Mouse (Mus musculus): ENCODE measurements around the gene Kif17. TPM values are rescaled to one million over a fixed set of nuclear protein-coding genes. Genes with fewer than 3 reads are reported as not detected.
"Not testable (repeated sequence)": the region's sequence is repeated elsewhere in the genome, so short reads cannot be mapped to it uniquely, and the experiment has no call there.

The Kif17 gene
- total RNA-seq, 2 experiments from 2014 or later = 8.5 to 9.3 TPM

- intact Hi-C loops (cut with DNase I) = loop anchor here (10.0 kb wide), 1 partner anchor 347 kb away; no protein-coding TSS in a partner anchor
- DNase-seq = no peak
Measured at GRCm38 (mm10) chr4:138311595-138311994, 61.4 kb downstream of the Kif17 start.

- intact Hi-C loops (cut with DNase I) = loop anchor here (10.0 kb wide), 1 partner anchor 347 kb away; no protein-coding TSS in a partner anchor
Measured at GRCm38 (mm10) chr4:138312105-138312504, 61.9 kb downstream of the Kif17 start.

GRCm38 (mm10) chr4:138313021-138313420 is 62.8 kb downstream of the Kif17 start:
- intact Hi-C loops (cut with DNase I) = loop anchor here (10.0 kb wide), 1 partner anchor 348 kb away; no protein-coding TSS in a partner anchor
- no peak for DNase-seq

More at GRCm38 (mm10) chr4:138312105-138312504, 61.9 kb downstream of the Kif17 start:
- DNase-seq = no peak

GRCm38 (mm10) chr4:138313795-138314194 is 63.6 kb downstream of the Kif17 start:
- no peak for DNase-seq
- intact Hi-C loops (cut with DNase I) = loop anchor here (10.0 kb wide), 1 partner anchor 349 kb away; no protein-coding TSS in a partner anchor

GRCm38 (mm10) chr4:138315781-138316180 is 65.5 kb downstream of the Kif17 start:
- DNase-seq = no peak
- intact Hi-C loops (cut with DNase I) = loop anchor here (10.0 kb wide), 1 partner anchor 351 kb away; no protein-coding TSS in a partner anchor

- no peak for DNase-seq
- intact Hi-C loops (cut with DNase I) = loop anchor here (10.0 kb wide), 1 partner anchor 352 kb away; no protein-coding TSS in a partner anchor
Measured at GRCm38 (mm10) chr4:138316369-138316768, 66.1 kb downstream of the Kif17 start.

- intact Hi-C loops (cut with DNase I) = loop anchor here (2.0 to 10.0 kb wide), 2 partner anchors 108 to 354 kb away; no protein-coding TSS in a partner anchor
- peak; percentile 61 for DNase-seq
Measured at GRCm38 (mm10) chr4:138318509-138319266, 68.5 kb downstream of the Kif17 start.

GRCm38 (mm10) chr4:138319508-138319907 is 69.3 kb downstream of the Kif17 start:
- intact Hi-C loops (cut with DNase I) = loop anchor here (2.0 to 10.0 kb wide), 2 partner anchors 107 to 355 kb away; no protein-coding TSS in a partner anchor
- DNase-seq = peak; percentile 86

- intact Hi-C loops (cut with DNase I) = no loop called here
Measured at GRCm38 (mm10) chr4:138320711-138321110, 70.5 kb downstream of the Kif17 start.

GRCm38 (mm10) chr4:138321488-138321887 is 71.3 kb downstream of the Kif17 start:
- intact Hi-C loops (cut with DNase I) = no loop called here
- no peak for DNase-seq

More at GRCm38 (mm10) chr4:138320711-138321110, 70.5 kb downstream of the Kif17 start:
- no peak for DNase-seq

- intact Hi-C loops (cut with DNase I) = no loop called here
- DNase-seq = no peak
Measured at GRCm38 (mm10) chr4:138322692-138323091, 72.5 kb downstream of the Kif17 start.

GRCm38 (mm10) chr4:138323753-138324152 is 73.5 kb downstream of the Kif17 start:
- DNase-seq = no peak
- intact Hi-C loops (cut with DNase I) = no loop called here

GRCm38 (mm10) chr4:138324451-138324850 is 74.2 kb downstream of the Kif17 start:
- intact Hi-C loops (cut with DNase I) = no loop called here
- DNase-seq = no peak

- intact Hi-C loops (cut with DNase I) = no loop called here
- DNase-seq = peak; percentile 93
Measured at GRCm38 (mm10) chr4:138325466-138326076, 75.3 kb downstream of the Kif17 start.

- intact Hi-C loops (cut with DNase I) = no loop called here
- peak; percentile 90 for DNase-seq
Measured at GRCm38 (mm10) chr4:138326077-138326695, 76.0 kb downstream of the Kif17 start, which contains the start of gene Pink1. TSS of gene Pink1 (minus strand) at chr4:138326307.

GRCm38 (mm10) chr4:138327155-138327554 is 76.9 kb downstream of the Kif17 start:
- intact Hi-C loops (cut with DNase I); DNase-seq: not testable (repeated sequence)

GRCm38 (mm10) chr4:138327891-138328470 is 77.7 kb downstream of the Kif17 start:
- no peak for DNase-seq
- intact Hi-C loops (cut with DNase I) = no loop called here

- intact Hi-C loops (cut with DNase I) = no loop called here
- DNase-seq = no peak
Measured at GRCm38 (mm10) chr4:138330264-138330671, 80.0 kb downstream of the Kif17 start.

GRCm38 (mm10) chr4:138331647-138332046 is 81.4 kb downstream of the Kif17 start:
- DNase-seq = peak; percentile 51
- intact Hi-C loops (cut with DNase I) = no loop called here

GRCm38 (mm10) chr4:138333135-138333534 is 82.9 kb downstream of the Kif17 start:
- DNase-seq = no peak
- intact Hi-C loops (cut with DNase I) = no loop called here

Data from left cerebral cortex, postnatal 4 days (tissue).